Mouse (Mus musculus): Measurements from ENCODE around the gene Adgra3. TPM values are rescaled to one million over a fixed set of nuclear protein-coding genes. Genes with fewer than 3 reads are reported as not detected.

Adgra3 gene
- total and polyA plus RNA-seq, 3 experiments = not detected

- peaks cover 64% of the 10 kb centered on the region for H3K9me3 ChIP-seq (replicated peaks; ENCODE audit: low read length)
- no peak overlapping the region for H3K4me3 ChIP-seq (replicated peaks in 1 of 3; ENCODE audit: low read depth in 2 of 3, low read length in 2 of 3, poor library complexity in 1 of 3)
- TF ChIP-seq NELFE (IDR thresholded peaks at IDR 0.05; ENCODE audit: low read depth, low read length) = no peak
- no peak overlapping the region for H3K9ac ChIP-seq (ENCODE audit: insufficient read depth, low read depth)
- H3K79me2 ChIP-seq (replicated peaks; ENCODE audit: control insufficient read depth, extremely low read depth, insufficient read depth, poor library complexity, severe bottlenecking) = no peaks in the 10 kb centered on the region
- no peak overlapping the region for H3K27ac ChIP-seq (ENCODE audit: insufficient read depth, low read depth)
- in situ Hi-C loops (cut with MboI; ENCODE audit: low pct_ligation_motif_present, low pct_unique_long_range_greater_than_20kb, low sequenced_read_pairs) (no loop called here), dilution Hi-C loops (cut with MboI; ENCODE audit: extremely low pct_ligation_motif_present, extremely low pct_unique_long_range_greater_than_20kb, low sequenced_read_pairs) (no loop called here)
- no peaks in the 10 kb centered on the region for H3K27me3 ChIP-seq (replicated peaks)
- no peaks in the 10 kb centered on the region for H3K4me1 ChIP-seq (ENCODE audit: control insufficient read depth in 1 of 2, insufficient read depth in 2 of 2)
- no peak for DNase-seq (ENCODE audit: extremely low read depth)
- H3K36me3 ChIP-seq (replicated peaks in 1 of 2; ENCODE audit: control insufficient read depth in 1 of 2, insufficient read depth in 1 of 2, low read length in 1 of 2) = no peaks in the 10 kb centered on the region
- H3K4me2 ChIP-seq (ENCODE audit: insufficient read depth, low read depth, poor library complexity, severe bottlenecking) = no peak overlapping the region
These were observed 780 bp upstream of the Adgra3 start for GRCm38 (mm10) chr5:50059586-50059985.

GRCm38 (mm10) chr5:50057612-50058420, 990 bp downstream of the Adgra3 start:
- H3K9me3 ChIP-seq (replicated peaks; ENCODE audit: low read length) = peaks cover 69% of the 10 kb centered on the region
- no peaks in the 10 kb centered on the region for H3K27me3 ChIP-seq (replicated peaks)
- dilution Hi-C loops (cut with MboI; ENCODE audit: extremely low pct_ligation_motif_present, extremely low pct_unique_long_range_greater_than_20kb, low sequenced_read_pairs) (no loop called here), in situ Hi-C loops (cut with MboI; ENCODE audit: low pct_ligation_motif_present, low pct_unique_long_range_greater_than_20kb, low sequenced_read_pairs) (no loop called here)
- H3K4me2 ChIP-seq (ENCODE audit: insufficient read depth, low read depth, poor library complexity, severe bottlenecking) = no peak overlapping the region
- H3K9ac ChIP-seq (ENCODE audit: insufficient read depth, low read depth) = no peak overlapping the region
- no peak overlapping the region for H3K27ac ChIP-seq (ENCODE audit: insufficient read depth, low read depth)
- TF ChIP-seq KAT2A (IDR thresholded peaks at IDR 0.05; ENCODE audit: insufficient replicate concordance, low read length) (no peak), ZKSCAN1 (IDR thresholded peaks at IDR 0.05; ENCODE audit: borderline replicate concordance, low read depth, low read length) (no peak), MXI1 (IDR thresholded peaks at IDR 0.05; ENCODE audit: low read depth, low read length) (no peak)
- no peaks in the 10 kb centered on the region for H3K79me2 ChIP-seq (replicated peaks; ENCODE audit: control insufficient read depth, extremely low read depth, insufficient read depth, poor library complexity, severe bottlenecking)
- H3K4me1 ChIP-seq (ENCODE audit: control insufficient read depth in 1 of 2, insufficient read depth in 2 of 2) = no peaks in the 10 kb centered on the region
- H3K4me3 ChIP-seq (replicated peaks in 1 of 3; ENCODE audit: low read depth in 2 of 3, low read length in 2 of 3, poor library complexity in 1 of 3) = no peak overlapping the region
- H3K36me3 ChIP-seq (replicated peaks in 1 of 2; ENCODE audit: control insufficient read depth in 1 of 2, insufficient read depth in 1 of 2, low read length in 1 of 2) = no peaks in the 10 kb centered on the region
- no peak for DNase-seq (ENCODE audit: extremely low read depth)

- H3K4me1 ChIP-seq (ENCODE audit: control insufficient read depth in 1 of 2, insufficient read depth in 2 of 2) = no peaks in the 10 kb centered on the region
- H3K27me3 ChIP-seq (replicated peaks) = no peaks in the 10 kb centered on the region
- TF ChIP-seq UBTF (IDR thresholded peaks at IDR 0.05; ENCODE audit: low read depth, low read length) (no peak), ZC3H11A (IDR thresholded peaks at IDR 0.05; ENCODE audit: low read depth, low read length) (no peak), MEF2A (IDR thresholded peaks at IDR 0.05; ENCODE audit: borderline replicate concordance, low read depth, low read length) (no peak), PAX5 (IDR thresholded peaks at IDR 0.05; ENCODE audit: low read length) (no peak)
- DNase-seq (ENCODE audit: extremely low read depth) = no peak
- peaks cover 74% of the 10 kb centered on the region for H3K9me3 ChIP-seq (replicated peaks; ENCODE audit: low read length)
- no peaks in the 10 kb centered on the region for H3K79me2 ChIP-seq (replicated peaks; ENCODE audit: control insufficient read depth, extremely low read depth, insufficient read depth, poor library complexity, severe bottlenecking)
- no peak overlapping the region for H3K27ac ChIP-seq (ENCODE audit: insufficient read depth, low read depth)
- in situ Hi-C loops (cut with MboI; ENCODE audit: low pct_ligation_motif_present, low pct_unique_long_range_greater_than_20kb, low sequenced_read_pairs) = no loop called here
- dilution Hi-C loops (cut with MboI; ENCODE audit: extremely low pct_ligation_motif_present, extremely low pct_unique_long_range_greater_than_20kb, low sequenced_read_pairs) = no loop called here
- no peaks in the 10 kb centered on the region for H3K36me3 ChIP-seq (replicated peaks in 1 of 2; ENCODE audit: control insufficient read depth in 1 of 2, insufficient read depth in 1 of 2, low read length in 1 of 2)
- no peak overlapping the region for H3K4me2 ChIP-seq (ENCODE audit: insufficient read depth, low read depth, poor library complexity, severe bottlenecking)
- no peak overlapping the region for H3K4me3 ChIP-seq (replicated peaks in 1 of 3; ENCODE audit: low read depth in 2 of 3, low read length in 2 of 3, poor library complexity in 1 of 3)
- no peak overlapping the region for H3K9ac ChIP-seq (ENCODE audit: insufficient read depth, low read depth)
These were observed 6.3 kb downstream of the Adgra3 start for GRCm38 (mm10) chr5:50052456-50052855.
